Mouse (Mus musculus) cortical plate, adult 2 months (tissue): Measurements from ENCODE around the gene Nrg4.

Experiments
- CTCF ChIP-seq: fragments of 200-500 bp; IDR thresholded peaks from 2 replicates; pipeline ENCODE4 v1.5.1; 2011; ENCODE audit warnings: mild to moderate bottlenecking, control low read depth, low read length; ENCODE audit not compliant: insufficient read depth; ENCODE audit errors: extremely low read depth
- POLR2A ChIP-seq: fragments of 200-500 bp; IDR thresholded peaks from 2 replicates; pipeline ENCODE4 v1.6.1; 2011; ENCODE audit warnings: mild to moderate bottlenecking, low read length, control low read depth; ENCODE audit not compliant: insufficient read depth; ENCODE audit errors: extremely low read depth

DNA sequence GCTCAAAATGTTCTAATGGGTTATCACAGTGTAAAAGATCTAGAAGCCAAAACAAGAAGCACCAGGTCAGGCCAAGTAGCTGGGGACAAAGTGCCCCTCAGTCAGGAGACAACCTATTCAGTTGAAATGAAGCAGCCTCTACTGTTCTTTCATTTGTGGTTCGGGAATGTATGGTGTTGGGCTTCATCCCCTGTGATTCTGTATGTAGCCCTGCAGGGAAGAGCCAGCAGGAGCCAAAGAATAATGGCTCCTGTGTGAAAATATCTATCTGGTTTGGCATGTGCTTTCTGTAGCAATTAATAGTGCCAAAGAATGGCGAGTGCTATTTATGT lies 118.2 kb downstream of the Nrg4 start:
- no peak for TF ChIP-seq CTCF
- no peak for TF ChIP-seq POLR2A
